Mouse (Mus musculus) heart, adult 2 months (tissue): Measurements from ENCODE around the gene Tnfaip8l2. TPM values are rescaled to one million over a fixed set of nuclear protein-coding genes. Genes with fewer than 3 reads are reported as not detected.
A peak's percentile ranks its signal among the peaks of the same experiment; 100 is the strongest.

ENCODE experiments used
- DNase-seq, 2 experiments: peaks; one replicate each; pipeline ENCODE4 v3.0.0; 2021
- H3K27ac ChIP-seq: fragments of 200-600 bp; 2 replicates; pipeline ENCODE4 v1.8.1; 2022
- H3K27me3 ChIP-seq: fragments of 200-500 bp; 2 replicates; pipeline ENCODE4 v1.6.1; 2012; ENCODE audit warnings: mild to moderate bottlenecking, low read length, inconsistent platforms, mixed read lengths; ENCODE audit not compliant: control insufficient read depth, insufficient read depth
- H3K36me3 ChIP-seq: fragments of 200-500 bp; 2 replicates; pipeline ENCODE4 v1.6.1; 2012; ENCODE audit warnings: low read length, inconsistent platforms; ENCODE audit not compliant: control insufficient read depth, insufficient read depth
- H3K4me1 ChIP-seq: fragments of 200-500 bp; 2 replicates; pipeline ENCODE4 v1.6.1; 2011; ENCODE audit warnings: low read length; ENCODE audit not compliant: control insufficient read depth, insufficient read depth
- H3K4me3 ChIP-seq: fragments of 200-600 bp; 2 replicates; pipeline ENCODE4 v1.8.1; 2022
- H3K79me2 ChIP-seq: fragments of 200-500 bp; replicated peaks from 2 replicates; pipeline ENCODE4 v1.6.1; 2012; ENCODE audit warnings: mild to moderate bottlenecking, inconsistent platforms, low read length, moderate library complexity, mixed read lengths; ENCODE audit not compliant: control insufficient read depth, insufficient read depth
- H3K9ac ChIP-seq: fragments of 200-500 bp; 2 replicates; pipeline ENCODE4 v1.6.1; 2012; ENCODE audit warnings: low read depth, mild to moderate bottlenecking, control low read depth, inconsistent platforms, low read length, mixed read lengths
- CTCF ChIP-seq: fragments of 200-600 bp; IDR thresholded peaks from 2 replicates; pipeline ENCODE4 v1.8.1; 2022; ENCODE audit warnings: antibody characterized with exemption, mild to moderate bottlenecking, moderate library complexity
- EP300 ChIP-seq: fragments of 200-500 bp; IDR thresholded peaks from 2 replicates; pipeline ENCODE4 v1.6.1; 2011; ENCODE audit warnings: low read depth, low read length, control low read depth; ENCODE audit not compliant: insufficient read depth
- POLR2A ChIP-seq: fragments of 200-500 bp; IDR thresholded peaks from 2 replicates; pipeline ENCODE4 v1.6.1; 2011; ENCODE audit warnings: mild to moderate bottlenecking, low read depth, low read length, control low read depth; ENCODE audit not compliant: insufficient read depth
- WGBS: fragments of 180-500 bp; shearing (Covaris S2); methylation state at CpG from one replicate; pipeline ENCODE4 v1.1.7; 2018; 5-methylcytosine and 5-hydroxymethylcytosine counted together
- intact Hi-C: fragments of 180-260 bp; cut with DNase I; formaldehyde crosslinking; loops from one replicate; pipeline ENCODE4 v1.15.1; 2025
- polyA plus RNA-seq: library from polyadenylated mRNA; depleted of rRNA; stranded (reverse); fragments of >200 nt; gene quantifications from 2 replicates; pipeline ENCODE4 v1.2.3, GENCODE M21; 2012
- total RNA-seq, 2 experiments: library from RNA; stranded (reverse); gene quantifications; 2 replicates each; pipeline ENCODE4 v1.2.3; 2021

Gene Tnfaip8l2
- total and polyA plus RNA-seq, 3 experiments = 1.5 to 4.9 (median 2.1) TPM

GRCm38 (mm10) chr3:95172526-95173255 lies 30.5 kb upstream of the Tnfaip8l2 start:
- no peaks in the 10 kb centered on the region for H3K4me1 ChIP-seq
- no peak for DNase-seq
- H3K27me3 ChIP-seq = no peaks in the 10 kb centered on the region; the same call in 1 of the 2 replicates
- no peaks in the 10 kb centered on the region for H3K79me2 ChIP-seq
- peak overlapping the region; percentile 63; the same call in 1 of the 2 replicates for H3K9ac ChIP-seq
- intact Hi-C loops = no loop called here
- no peaks in the 10 kb centered on the region for H3K36me3 ChIP-seq
- WGBS = 53% methylated on average over 84 of the region's 84 CpGs
- H3K4me3 ChIP-seq = peak overlapping the region; percentile 46; the same call in 1 of the 2 replicates
- TF ChIP-seq CTCF = no peak
- TF ChIP-seq EP300 = no peak
- no peak for TF ChIP-seq POLR2A
- no peak overlapping the region for H3K27ac ChIP-seq

DNA sequence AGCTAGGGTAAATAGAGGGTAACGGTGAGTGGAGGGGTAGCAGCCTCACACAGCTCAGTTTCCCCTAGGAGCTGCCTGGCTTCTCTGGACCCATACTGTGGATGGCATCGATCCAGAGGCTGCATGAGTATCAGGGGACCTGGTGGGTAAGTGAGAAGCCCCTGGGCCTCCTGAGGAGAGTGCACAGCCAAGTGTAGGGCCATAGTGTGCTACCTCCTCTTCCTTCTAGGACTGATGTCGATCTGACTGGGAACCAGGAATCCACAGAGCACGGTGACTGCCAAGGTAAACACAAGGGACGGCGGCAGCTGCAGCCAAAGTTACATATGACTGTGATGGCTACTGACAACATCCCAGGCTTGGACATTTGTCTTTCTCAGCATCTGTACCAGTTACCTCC lies 28.9 kb upstream of the Tnfaip8l2 start:
- 64% methylated on average over 6 of the region's 6 CpGs for WGBS
- intact Hi-C loops = no loop called here

DNA sequence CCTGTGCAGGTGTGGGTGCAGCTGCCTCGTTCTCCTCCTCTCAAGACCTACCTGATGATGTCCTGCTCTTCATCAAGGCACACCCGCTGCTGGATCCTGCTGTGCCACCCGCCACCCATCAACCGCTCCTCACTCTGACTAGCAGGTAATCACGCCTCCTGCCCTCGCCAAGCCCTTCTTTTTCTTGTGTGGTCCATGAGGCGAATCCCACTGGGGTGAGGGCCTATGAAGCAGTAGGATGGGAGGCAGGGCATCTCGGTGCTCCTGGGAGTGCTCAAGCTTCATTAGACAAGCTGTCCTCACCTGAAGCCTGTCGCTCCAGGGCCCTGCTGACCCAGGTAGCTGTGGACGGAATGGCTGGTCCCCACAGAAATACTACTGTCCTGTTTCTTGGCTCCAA lies 27.8 kb upstream of the Tnfaip8l2 start:
- Histone ChIP-seq H3K4me1 (no peaks in the 10 kb centered on the region), H3K4me3 (no peak overlapping the region), H3K27me3 (no peaks in the 10 kb centered on the region; the same call in 1 of the 2 replicates), H3K9ac (no peak overlapping the region), H3K36me3 (no peaks in the 10 kb centered on the region), H3K27ac (no peak overlapping the region), H3K79me2 (no peaks in the 10 kb centered on the region)
- WGBS = 94% methylated on average over 10 of the region's 10 CpGs
- TF ChIP-seq POLR2A (no peak), CTCF (no peak), EP300 (no peak)
- intact Hi-C loops = no loop called here
- DNase-seq = no peak

More for the DNA sequence above, 28.9 kb upstream of the Tnfaip8l2 start:
- H3K4me1 ChIP-seq = no peaks in the 10 kb centered on the region
- H3K36me3 ChIP-seq = no peaks in the 10 kb centered on the region
- no peaks in the 10 kb centered on the region for H3K79me2 ChIP-seq
- no peak overlapping the region for H3K27ac ChIP-seq
- H3K27me3 ChIP-seq = no peaks in the 10 kb centered on the region; the same call in 1 of the 2 replicates
- no peak for DNase-seq
- H3K4me3 ChIP-seq = no peak overlapping the region
- TF ChIP-seq EP300 (no peak), POLR2A (no peak), CTCF (no peak)
- H3K9ac ChIP-seq = no peak overlapping the region

GRCm38 (mm10) chr3:95164840-95165239 lies 22.7 kb upstream of the Tnfaip8l2 start:
- no peak overlapping the region for H3K4me3 ChIP-seq
- H3K79me2 ChIP-seq = no peaks in the 10 kb centered on the region
- intact Hi-C loops = no loop called here
- DNase-seq = no peak
- H3K27me3 ChIP-seq = no peaks in the 10 kb centered on the region
- WGBS = 47% methylated on average over 5 of the region's 5 CpGs
- no peak overlapping the region for H3K27ac ChIP-seq
- H3K9ac ChIP-seq = no peak overlapping the region
- no peaks in the 10 kb centered on the region for H3K36me3 ChIP-seq
- TF ChIP-seq CTCF = no peak
- TF ChIP-seq EP300 = no peak
- TF ChIP-seq POLR2A = no peak
- H3K4me1 ChIP-seq = peaks cover 3% of the 10 kb centered on the region

GRCm38 (mm10) chr3:95164256-95164550 lies 22.0 kb upstream of the Tnfaip8l2 start:
- H3K79me2 ChIP-seq = no peaks in the 10 kb centered on the region
- H3K36me3 ChIP-seq = no peaks in the 10 kb centered on the region
- intact Hi-C loops = no loop called here
- no peak overlapping the region for H3K4me3 ChIP-seq
- no peak overlapping the region; the same call in 1 of the 2 replicates for H3K27ac ChIP-seq
- TF ChIP-seq POLR2A (no peak), CTCF (no peak), EP300 (no peak)
- WGBS = 95% methylated on average over 5 of the region's 5 CpGs
- peaks cover 5% of the 10 kb centered on the region for H3K4me1 ChIP-seq
- H3K9ac ChIP-seq = no peak overlapping the region
- no peaks in the 10 kb centered on the region for H3K27me3 ChIP-seq
- no peak for DNase-seq
